Mouse (Mus musculus) heart, embryonic 14.5 days (tissue): ENCODE measurements around the gene Klf6. TPM values are rescaled to one million over a fixed set of nuclear protein-coding genes. Genes with fewer than 3 reads are reported as not detected.
A peak's percentile ranks its signal among the peaks of the same experiment; 100 is the strongest.

Experiments used
- ATAC-seq: fragments of 200-750 bp; cut with Nextera tagmentation; 2 replicates; pipeline ENCODE4 v1.8.0; 2017; ENCODE audit warnings: low read depth, moderate TSS enrichment; ENCODE audit not compliant: insufficient number of reproducible peaks, insufficient read depth, low FRiP score
- H3K27ac ChIP-seq, 2 experiments: fragments of 200-500 bp in 1 of 2; fragments of 300-500 bp in 1 of 2; sonication (generic) in 1 of 2; replicated peaks in 1 of 2; 2 replicates each; pipeline ENCODE4 v1.5.1; 2012 to 2014; ENCODE audit warnings: low read depth in 2 of 2, low read length in 2 of 2, control low read depth in 1 of 2, mild to moderate bottlenecking in 1 of 2, mixed read lengths in 1 of 2; ENCODE audit not compliant: control insufficient read depth in 1 of 2, insufficient read depth in 1 of 2
- H3K27me3 ChIP-seq: fragments of 300-500 bp; sonication (generic); 2 replicates; pipeline ENCODE4 v1.6.1; 2014; ENCODE audit warnings: mild to moderate bottlenecking, low read length, control low read depth; ENCODE audit not compliant: control insufficient read depth, insufficient read depth
- H3K36me3 ChIP-seq: fragments of 300-500 bp; sonication (generic); 2 replicates; pipeline ENCODE4 v1.6.1; 2014; ENCODE audit warnings: mild to moderate bottlenecking, control low read depth, low read length, mixed read lengths; ENCODE audit not compliant: control insufficient read depth, insufficient read depth
- H3K4me1 ChIP-seq, 2 experiments: fragments of 200-500 bp in 1 of 2; fragments of 300-500 bp in 1 of 2; sonication (generic) in 1 of 2; 2 replicates each; pipeline ENCODE4 v1.6.1; 2012 to 2014; ENCODE audit warnings: low read length in 2 of 2, control low read depth in 1 of 2, mixed read lengths in 1 of 2; ENCODE audit not compliant: control insufficient read depth in 2 of 2, insufficient read depth in 2 of 2
- H3K4me2 ChIP-seq: fragments of 300-500 bp; sonication (generic); 2 replicates; pipeline ENCODE4 v1.6.1; 2014; ENCODE audit warnings: mild to moderate bottlenecking, low read length
- H3K4me3 ChIP-seq, 2 experiments: fragments of 200-500 bp in 1 of 2; fragments of 300-500 bp in 1 of 2; sonication (generic) in 1 of 2; 2 replicates each; pipeline ENCODE4 v1.5.1; 2012 to 2014; ENCODE audit warnings: low read length in 2 of 2, mild to moderate bottlenecking in 2 of 2, control low read depth in 1 of 2, low read depth in 1 of 2, moderate library complexity in 1 of 2; ENCODE audit not compliant: control insufficient read depth in 1 of 2, insufficient read depth in 1 of 2
- H3K9ac ChIP-seq: fragments of 300-500 bp; sonication (generic); 2 replicates; pipeline ENCODE4 v1.6.1; 2014; ENCODE audit warnings: mild to moderate bottlenecking, low read length
- H3K9me3 ChIP-seq: fragments of 300-500 bp; sonication (generic); 2 replicates; pipeline ENCODE4 v1.6.1; 2016; ENCODE audit warnings: low read length, control low read depth; ENCODE audit not compliant: control insufficient read depth
- WGBS: fragments of 180-500 bp; shearing (Covaris S2); extraction: QIAGEN DNeasy Blood & Tissue Kit; methylation state at CpG from one replicate; pipeline ENCODE4 v1.1.7; 2014; 5-methylcytosine and 5-hydroxymethylcytosine counted together
- polyA plus RNA-seq: library from polyadenylated mRNA; unstranded; fragments of >200 nt; fragmentation: Nextera tagmentation; extraction: Ambion mirVana; gene quantifications from 2 replicates; pipeline ENCODE4 v1.2.1, GENCODE M21; 2014

Klf6 gene
- polyA plus RNA-seq, 1 experiment from 2014 or later: 65.4 TPM

DNA sequence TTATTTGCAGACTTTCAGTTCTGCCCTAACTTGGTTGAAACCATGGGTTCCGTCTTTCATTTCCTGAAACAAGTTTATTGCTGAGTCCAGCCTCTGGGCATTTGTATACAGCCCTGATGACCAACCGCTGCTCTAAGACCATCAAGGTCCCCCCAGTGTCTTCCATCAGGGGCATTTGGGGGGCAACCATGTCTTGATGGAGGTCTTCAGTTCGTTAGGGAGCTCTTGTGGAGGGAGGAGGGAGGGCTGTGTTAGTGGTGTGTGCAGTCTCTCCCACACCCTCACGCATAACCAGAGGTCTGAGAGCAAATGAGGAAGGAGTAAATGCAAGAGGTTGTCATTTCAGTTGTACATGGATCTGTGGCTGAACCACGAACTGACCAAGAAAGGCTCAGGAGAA lies 26.9 kb downstream of the Klf6 start:
- WGBS: 77% methylated on average over 5 of the region's 5 CpGs
- Histone ChIP-seq H3K27me3 (no peaks in the 10 kb centered on the region), H3K36me3 (no peaks in the 10 kb centered on the region), H3K9ac (no peak overlapping the region), H3K9me3 (no peaks in the 10 kb centered on the region), H3K27ac (no peak overlapping the region), H3K4me1 (no peaks in the 10 kb centered on the region), H3K4me2 (no peak overlapping the region), H3K4me3 (no peak overlapping the region)
- no peak for ATAC-seq

DNA sequence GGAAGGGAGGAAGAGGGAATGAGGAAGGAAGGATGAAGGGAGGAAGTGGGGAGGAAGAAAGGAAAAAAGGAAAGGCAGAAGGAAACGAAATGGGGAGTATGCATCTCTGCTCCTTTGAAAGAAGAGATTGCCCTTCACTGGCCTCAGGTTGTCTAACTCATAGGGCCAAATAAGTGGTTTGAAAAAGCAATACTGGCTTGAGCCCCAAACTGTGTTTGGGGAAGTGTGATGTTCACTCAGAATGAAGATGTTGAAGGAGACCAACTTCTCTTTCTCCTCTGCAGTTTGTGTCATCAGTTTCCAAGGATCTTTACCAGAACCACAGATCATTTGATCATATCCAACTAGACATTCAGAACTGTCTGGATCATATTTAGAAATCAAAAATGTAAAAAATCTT lies 27.4 kb downstream of the Klf6 start:
- Histone ChIP-seq H3K27me3 (no peaks in the 10 kb centered on the region), H3K27ac (no peak overlapping the region), H3K9me3 (no peaks in the 10 kb centered on the region), H3K4me2 (no peak overlapping the region), H3K9ac (no peak overlapping the region), H3K36me3 (no peaks in the 10 kb centered on the region), H3K4me1 (no peaks in the 10 kb centered on the region), H3K4me3 (no peak overlapping the region)
- no peak for ATAC-seq
- WGBS: 68% methylated on average over 1 of the region's 1 CpGs

DNA sequence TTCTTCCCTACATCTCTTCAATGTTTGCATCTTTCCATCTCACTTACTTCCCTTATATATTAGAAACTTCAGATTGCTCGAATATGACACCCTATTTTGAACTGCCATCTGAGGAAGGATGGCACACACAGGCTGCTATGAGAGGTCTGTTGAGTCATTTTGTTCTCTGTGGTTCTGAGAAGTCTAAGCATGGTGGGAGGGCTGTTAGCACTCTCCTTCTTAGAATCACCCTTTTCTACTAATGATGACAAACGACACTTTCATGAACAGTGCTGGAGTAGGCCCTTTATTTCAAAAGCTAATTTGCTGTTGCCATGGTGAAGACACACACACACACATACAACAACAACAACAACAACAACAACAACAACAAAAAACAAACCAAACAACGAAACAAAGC lies 28.8 kb downstream of the Klf6 start:
- Histone ChIP-seq H3K4me2 (no peak overlapping the region), H3K27me3 (no peaks in the 10 kb centered on the region), H3K4me3 (no peak overlapping the region), H3K9me3 (no peaks in the 10 kb centered on the region), H3K27ac (no peak overlapping the region), H3K9ac (no peak overlapping the region), H3K36me3 (no peaks in the 10 kb centered on the region), H3K4me1 (no peaks in the 10 kb centered on the region)
- ATAC-seq: no peak
- 77% methylated on average over 3 of the region's 3 CpGs for WGBS

DNA sequence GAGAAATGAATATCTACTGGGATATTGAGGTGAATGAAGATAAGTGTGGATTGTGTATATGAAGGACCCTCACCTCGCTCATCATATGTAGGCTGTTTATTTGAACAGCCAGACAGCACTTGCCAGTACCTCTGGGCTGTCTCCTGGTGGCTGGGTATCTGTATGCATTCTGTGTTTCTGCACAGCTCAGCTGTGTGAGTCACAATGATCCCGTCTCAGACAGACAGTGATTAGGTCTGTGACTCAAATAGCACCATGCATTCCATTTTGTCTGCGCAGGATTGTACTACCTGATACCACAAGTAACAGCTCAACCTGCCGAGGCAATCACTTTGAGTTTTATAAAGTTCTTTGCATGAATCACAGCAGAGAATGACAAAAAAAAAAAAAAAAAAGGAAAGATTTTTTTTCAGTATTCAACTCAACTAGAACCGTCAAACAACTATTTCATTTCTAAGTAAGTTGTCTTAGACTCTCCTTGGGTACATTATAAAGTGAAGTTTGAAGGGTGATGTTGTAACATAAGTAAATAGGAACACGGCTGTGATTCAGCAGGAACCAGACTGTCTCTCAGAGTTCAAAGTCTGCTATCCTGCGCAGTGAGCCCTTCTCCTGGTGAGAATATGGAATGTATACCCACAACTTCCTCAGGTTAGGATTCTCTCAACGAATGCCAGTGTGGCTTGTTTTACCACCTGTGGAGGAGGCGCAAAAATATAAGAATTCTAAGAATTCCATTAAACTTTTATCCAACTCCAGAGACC lies 31.6 kb downstream of the Klf6 start:
- H3K4me2 ChIP-seq: no peak overlapping the region
- no peak overlapping the region for H3K4me3 ChIP-seq
- H3K36me3 ChIP-seq: no peaks in the 10 kb centered on the region
- H3K27ac ChIP-seq: no peak overlapping the region
- WGBS: 49% methylated on average over 9 of the region's 9 CpGs
- H3K4me1 ChIP-seq: peaks cover 6 to 9% of the 10 kb centered on the region in 2 experiments; a peak in 3 of 4 replicates
- H3K9me3 ChIP-seq: no peaks in the 10 kb centered on the region
- no peak for ATAC-seq
- no peak overlapping the region for H3K9ac ChIP-seq
- H3K27me3 ChIP-seq: no peaks in the 10 kb centered on the region

DNA sequence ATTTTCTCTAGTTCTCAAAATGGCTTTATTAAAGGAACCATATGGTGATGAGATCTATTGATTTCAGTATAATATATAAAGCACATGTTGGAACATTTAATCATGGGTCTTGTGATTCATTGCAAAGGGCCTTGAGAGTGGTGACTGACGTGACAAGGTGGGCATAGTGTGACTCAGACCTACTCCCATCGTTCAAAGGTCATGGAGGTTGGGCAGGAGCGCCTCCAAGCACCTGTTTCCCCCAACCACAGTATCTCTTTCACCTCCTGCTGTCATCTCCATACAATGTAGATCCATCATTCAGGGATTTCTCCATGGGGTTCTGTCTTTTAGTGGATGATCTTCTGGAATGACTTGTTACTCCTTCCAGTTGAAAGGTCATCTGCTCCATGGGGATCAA lies 33.6 kb downstream of the Klf6 start:
- H3K9ac ChIP-seq: no peak overlapping the region
- H3K4me1 ChIP-seq: peaks cover 6 to 11% of the 10 kb centered on the region in 2 experiments
- 85% methylated on average over 3 of the region's 3 CpGs for WGBS
- no peak overlapping the region for H3K4me3 ChIP-seq
- no peak for ATAC-seq
- H3K4me2 ChIP-seq: no peak overlapping the region
- no peaks in the 10 kb centered on the region for H3K9me3 ChIP-seq
- H3K27ac ChIP-seq: no peak overlapping the region
- no peaks in the 10 kb centered on the region for H3K27me3 ChIP-seq
- H3K36me3 ChIP-seq: no peaks in the 10 kb centered on the region

DNA sequence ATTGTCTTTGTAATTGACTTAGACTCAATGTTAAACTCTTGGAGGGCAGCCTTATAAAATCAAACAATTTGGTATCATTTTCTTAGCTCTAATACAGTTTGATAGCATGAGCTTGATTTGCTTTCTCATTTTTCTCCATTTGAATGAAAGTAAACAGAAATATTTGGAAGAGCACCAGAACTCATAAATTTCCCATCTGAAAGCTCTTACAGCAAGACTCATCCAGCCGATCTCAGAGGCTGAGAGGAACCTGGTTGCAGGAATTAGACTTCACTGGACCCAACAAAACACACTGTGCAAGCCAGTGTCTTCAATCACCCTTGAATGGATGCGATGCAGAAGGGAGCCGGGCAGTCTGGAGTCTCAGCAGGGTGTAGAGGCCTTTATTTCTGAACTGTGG lies 34.6 kb downstream of the Klf6 start:
- Histone ChIP-seq H3K9ac (no peak overlapping the region), H3K4me3 (no peak overlapping the region), H3K27me3 (no peaks in the 10 kb centered on the region), H3K36me3 (no peaks in the 10 kb centered on the region), H3K4me1 (peaks cover 6 to 11% of the 10 kb centered on the region in 2 experiments), H3K27ac (no peak overlapping the region), H3K4me2 (no peak overlapping the region), H3K9me3 (no peaks in the 10 kb centered on the region)
- no peak for ATAC-seq
- 89% methylated on average over 3 of the region's 3 CpGs for WGBS

DNA sequence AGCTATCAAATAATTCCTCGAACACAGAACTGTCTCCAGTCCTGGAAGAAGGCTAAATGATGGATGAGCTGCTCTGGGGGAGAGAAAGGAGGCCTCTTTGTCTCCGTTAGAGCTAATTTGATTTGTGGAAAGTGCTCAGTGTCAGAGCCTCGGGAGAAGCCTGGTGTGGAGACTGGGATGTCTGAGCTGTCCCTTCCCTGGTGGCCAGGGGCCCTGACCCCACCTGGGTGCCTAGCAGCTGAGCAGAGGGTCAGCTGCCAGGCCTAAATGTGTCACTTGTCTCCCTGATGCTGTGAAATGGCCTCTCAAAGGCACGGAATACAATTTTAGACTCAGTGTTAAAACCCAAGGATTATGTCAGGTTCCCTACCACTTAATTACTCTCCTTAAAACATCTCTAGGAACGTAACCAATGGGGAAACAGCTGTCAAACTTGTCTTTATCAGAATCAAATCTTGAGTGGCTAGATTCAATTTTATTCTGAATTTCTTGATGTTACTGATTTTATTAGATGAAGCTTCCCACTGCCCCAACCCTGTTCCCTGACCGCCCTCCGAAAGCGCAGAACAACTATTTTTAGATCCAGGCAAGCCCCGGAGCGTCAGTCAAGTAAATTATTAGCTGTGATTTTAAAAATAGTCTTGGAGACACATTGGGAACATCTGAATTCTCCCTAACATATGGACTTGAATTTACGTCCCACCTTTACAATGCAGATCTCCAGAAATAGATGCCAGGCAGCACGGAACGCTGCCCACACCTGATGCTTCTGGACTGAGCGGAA lies 36.1 kb downstream of the Klf6 start:
- no peak for ATAC-seq
- Histone ChIP-seq H3K9ac (peak overlapping the region; percentile 58), H3K27ac (peak overlapping the region; percentile 73 to 77), H3K27me3 (no peaks in the 10 kb centered on the region), H3K4me3 (peak overlapping the region; percentile 31 to 39), H3K4me1 (peaks cover 6 to 11% of the 10 kb centered on the region in 2 experiments), H3K36me3 (no peaks in the 10 kb centered on the region), H3K4me2 (peak overlapping the region; percentile 63), H3K9me3 (no peaks in the 10 kb centered on the region)
- 31% methylated on average over 14 of the region's 14 CpGs for WGBS
